Mouse (Mus musculus): ENCODE measurements around the gene Bcl2a1d.
"Not testable (repeated sequence)": the region's sequence is repeated elsewhere in the genome, so short reads cannot be mapped to it uniquely, and the experiment has no call there.

DNA sequence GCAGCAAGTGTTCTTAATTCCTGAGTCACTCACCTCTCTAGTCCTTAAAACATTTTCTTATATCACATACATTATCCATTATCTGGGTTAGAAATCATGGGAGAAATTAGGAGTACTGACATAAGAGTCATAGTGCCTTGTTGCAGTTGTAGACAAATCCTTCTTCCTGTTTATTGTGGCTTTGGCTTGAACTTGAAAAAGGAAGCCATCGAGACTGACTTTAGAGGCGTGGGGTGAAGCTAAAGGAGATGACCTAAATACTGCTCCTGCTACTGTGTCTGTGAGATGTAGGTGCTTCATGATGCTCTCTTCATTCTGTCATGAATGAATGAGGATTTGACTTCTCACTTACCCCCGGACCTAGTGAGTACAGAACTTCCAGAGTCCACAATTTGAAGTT, 620 bp upstream of the Bcl2a1d start:
- TF ChIP-seq EP300 (IDR thresholded peaks at IDR 0.05; ENCODE audit: insufficient read depth, low read depth, low read length); POLR2A (IDR thresholded peaks at IDR 0.05; ENCODE audit: insufficient read depth, low read length); CTCF (IDR thresholded peaks at IDR 0.05; ENCODE audit: low read depth, low read length): not testable (repeated sequence)

Measured in ES-Bruce4 (cell line).